Mouse (Mus musculus): ENCODE data around the gene Svs6.
"Not testable (repeated sequence)": the region's sequence is repeated elsewhere in the genome, so short reads cannot be mapped to it uniquely, and the experiment has no call there.

GRCm38 (mm10) chr2:164315460-164315859, 1.1 kb upstream of the Svs6 start:
- TF ChIP-seq POLR2A (IDR thresholded peaks at IDR 0.05; ENCODE audit: low read depth, low read length); CTCF (IDR thresholded peaks at IDR 0.05; ENCODE audit: extremely low read depth, insufficient read length, insufficient replicate concordance, low read depth, low read length): not testable (repeated sequence)
